Mouse (Mus musculus) heart, embryonic 14.5 days (tissue): ENCODE data around the gene Lrwd1. TPM values are rescaled to one million over a fixed set of nuclear protein-coding genes. Genes with fewer than 3 reads are reported as not detected.
A peak's percentile ranks its signal among the peaks of the same experiment; 100 is the strongest.

Experiments used
- ATAC-seq: fragments of 200-750 bp; cut with Nextera tagmentation; 2 replicates; pipeline ENCODE4 v1.8.0; 2017; ENCODE audit warnings: low read depth, moderate TSS enrichment; ENCODE audit not compliant: insufficient number of reproducible peaks, insufficient read depth, low FRiP score
- H3K27ac ChIP-seq, 2 experiments: fragments of 200-500 bp in 1 of 2; fragments of 300-500 bp in 1 of 2; sonication (generic) in 1 of 2; replicated peaks in 1 of 2; 2 replicates each; pipeline ENCODE4 v1.5.1; 2012 to 2014; ENCODE audit warnings: low read depth in 2 of 2, low read length in 2 of 2, control low read depth in 1 of 2, mild to moderate bottlenecking in 1 of 2, mixed read lengths in 1 of 2; ENCODE audit not compliant: control insufficient read depth in 1 of 2, insufficient read depth in 1 of 2
- H3K27me3 ChIP-seq: fragments of 300-500 bp; sonication (generic); 2 replicates; pipeline ENCODE4 v1.6.1; 2014; ENCODE audit warnings: mild to moderate bottlenecking, low read length, control low read depth; ENCODE audit not compliant: control insufficient read depth, insufficient read depth
- H3K36me3 ChIP-seq: fragments of 300-500 bp; sonication (generic); 2 replicates; pipeline ENCODE4 v1.6.1; 2014; ENCODE audit warnings: mild to moderate bottlenecking, control low read depth, low read length, mixed read lengths; ENCODE audit not compliant: control insufficient read depth, insufficient read depth
- H3K4me1 ChIP-seq, 2 experiments: fragments of 200-500 bp in 1 of 2; fragments of 300-500 bp in 1 of 2; sonication (generic) in 1 of 2; 2 replicates each; pipeline ENCODE4 v1.6.1; 2012 to 2014; ENCODE audit warnings: low read length in 2 of 2, control low read depth in 1 of 2, mixed read lengths in 1 of 2; ENCODE audit not compliant: control insufficient read depth in 2 of 2, insufficient read depth in 2 of 2
- H3K4me2 ChIP-seq: fragments of 300-500 bp; sonication (generic); 2 replicates; pipeline ENCODE4 v1.6.1; 2014; ENCODE audit warnings: mild to moderate bottlenecking, low read length
- H3K4me3 ChIP-seq, 2 experiments: fragments of 200-500 bp in 1 of 2; fragments of 300-500 bp in 1 of 2; sonication (generic) in 1 of 2; 2 replicates each; pipeline ENCODE4 v1.5.1; 2012 to 2014; ENCODE audit warnings: low read length in 2 of 2, mild to moderate bottlenecking in 2 of 2, control low read depth in 1 of 2, low read depth in 1 of 2, moderate library complexity in 1 of 2; ENCODE audit not compliant: control insufficient read depth in 1 of 2, insufficient read depth in 1 of 2
- H3K9ac ChIP-seq: fragments of 300-500 bp; sonication (generic); 2 replicates; pipeline ENCODE4 v1.6.1; 2014; ENCODE audit warnings: mild to moderate bottlenecking, low read length
- H3K9me3 ChIP-seq: fragments of 300-500 bp; sonication (generic); 2 replicates; pipeline ENCODE4 v1.6.1; 2016; ENCODE audit warnings: low read length, control low read depth; ENCODE audit not compliant: control insufficient read depth
- WGBS: fragments of 180-500 bp; shearing (Covaris S2); extraction: QIAGEN DNeasy Blood & Tissue Kit; methylation state at CpG from one replicate; pipeline ENCODE4 v1.1.7; 2014; 5-methylcytosine and 5-hydroxymethylcytosine counted together
- polyA plus RNA-seq: library from polyadenylated mRNA; unstranded; fragments of >200 nt; fragmentation: Nextera tagmentation; extraction: Ambion mirVana; gene quantifications from 2 replicates; pipeline ENCODE4 v1.2.1, GENCODE M21; 2014

Gene Lrwd1
- polyA plus RNA-seq, 1 experiment from 2014 or later = 16.9 TPM

- peaks cover 25% of the 10 kb centered on the region for H3K36me3 ChIP-seq
- H3K9ac ChIP-seq = no peak overlapping the region
- 57% methylated on average over 12 of the region's 12 CpGs for WGBS
- 0 out of 2 replicates have a peak, but pooled peaks cover 9% of the 10 kb centered on the region for H3K9me3 ChIP-seq
- no peak overlapping the region for H3K4me3 ChIP-seq
- no peaks in the 10 kb centered on the region for H3K4me1 ChIP-seq
- ATAC-seq = no peak
- no peaks in the 10 kb centered on the region for H3K27me3 ChIP-seq
- H3K4me2 ChIP-seq = no peak overlapping the region
- no peak overlapping the region for H3K27ac ChIP-seq
These were observed 8.9 kb upstream of the Lrwd1 start for GRCm38 (mm10) chr5:136144606-136145430.

DNA sequence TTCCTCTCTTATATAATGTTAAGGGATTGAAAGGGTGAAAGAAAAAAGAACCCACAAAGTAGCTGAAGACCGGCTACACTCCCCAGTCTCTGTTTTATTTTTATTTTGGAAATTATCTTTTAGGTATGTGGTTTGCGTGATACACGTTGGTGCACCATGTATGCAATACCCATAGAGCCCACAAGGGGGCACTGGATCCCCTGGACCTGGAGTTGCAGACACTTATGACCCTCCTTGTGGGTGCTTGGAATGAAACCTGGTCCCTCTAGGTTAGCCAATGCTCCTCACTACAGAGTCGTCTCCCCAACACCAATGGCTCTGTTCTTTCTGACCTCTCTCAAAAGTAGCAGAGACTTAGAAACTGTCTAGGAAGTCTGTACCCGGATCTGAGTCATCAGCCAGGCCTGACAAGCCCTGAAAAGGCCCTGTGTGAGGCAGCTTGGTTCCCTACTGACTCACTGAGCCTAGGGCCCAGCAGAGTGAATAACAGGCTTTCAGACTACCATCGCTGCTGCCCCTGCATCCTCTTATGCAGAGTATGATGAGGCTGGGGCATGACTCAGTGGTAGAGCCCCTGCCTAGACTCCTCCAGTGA lies 7.4 kb upstream of the Lrwd1 start:
- no peak for ATAC-seq

DNA sequence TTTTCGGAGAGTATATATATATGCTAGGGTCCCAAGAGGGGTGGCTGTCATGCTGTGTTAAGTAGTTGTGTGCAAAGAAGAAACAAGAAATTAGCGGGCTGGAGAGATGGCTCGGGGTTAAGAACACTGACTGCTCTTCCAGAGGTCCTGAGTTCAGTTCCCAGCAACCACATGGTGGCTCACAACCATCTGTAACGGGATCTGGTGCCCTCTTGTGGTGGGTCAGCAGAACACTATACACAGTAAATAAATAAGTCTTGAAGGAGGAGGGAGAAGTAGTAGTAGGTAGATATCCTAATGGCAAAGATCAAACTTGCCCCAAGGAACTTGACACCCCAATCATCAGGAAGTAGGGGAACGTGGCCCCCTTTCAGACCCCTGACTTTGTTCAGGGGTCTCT lies 6.9 kb upstream of the Lrwd1 start:
- Histone ChIP-seq H3K9ac (no peak overlapping the region), H3K27ac (no peak overlapping the region), H3K9me3 (0 out of 2 replicates have a peak, but pooled peaks cover 9% of the 10 kb centered on the region), H3K27me3 (no peaks in the 10 kb centered on the region), H3K36me3 (peaks cover 39% of the 10 kb centered on the region), H3K4me1 (no peaks in the 10 kb centered on the region), H3K4me2 (no peak overlapping the region), H3K4me3 (no peak overlapping the region)
- ATAC-seq = no peak
- WGBS = 86% methylated on average over 5 of the region's 5 CpGs

More for the DNA sequence above, 7.4 kb upstream of the Lrwd1 start:
- Histone ChIP-seq H3K36me3 (peaks cover 37% of the 10 kb centered on the region), H3K9me3 (0 out of 2 replicates have a peak, but pooled peaks cover 9% of the 10 kb centered on the region), H3K27me3 (no peaks in the 10 kb centered on the region), H3K4me1 (no peaks in the 10 kb centered on the region), H3K27ac (no peak overlapping the region), H3K4me2 (no peak overlapping the region), H3K4me3 (no peak overlapping the region), H3K9ac (no peak overlapping the region)
- WGBS = 83% methylated on average over 6 of the region's 6 CpGs

DNA sequence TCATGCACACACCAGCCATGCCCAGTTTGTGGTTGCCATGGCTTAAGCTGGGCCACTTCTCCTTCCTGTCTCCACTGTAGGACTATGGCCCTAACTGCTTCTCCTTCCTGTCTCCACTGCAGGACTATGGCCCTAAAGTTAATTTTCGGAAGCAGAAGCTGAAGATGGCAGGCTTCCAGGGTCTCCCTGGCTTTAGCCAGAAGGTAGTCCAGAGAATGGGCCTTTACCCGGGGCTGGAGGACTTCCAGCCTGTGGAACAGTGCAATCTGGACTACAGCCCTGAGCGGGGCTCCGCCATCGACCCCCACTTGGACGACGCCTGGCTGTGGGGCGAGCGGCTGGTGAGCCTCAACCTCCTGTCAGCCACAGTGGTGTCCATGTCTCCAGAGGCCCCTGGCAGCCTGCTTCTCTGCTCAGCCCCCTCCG lies 4.2 kb upstream of the Lrwd1 start:
- no peak overlapping the region for H3K4me3 ChIP-seq
- ATAC-seq = no peak
- WGBS = 92% methylated on average over 10 of the region's 10 CpGs
- H3K36me3 ChIP-seq = peaks cover 39% of the 10 kb centered on the region
- H3K4me1 ChIP-seq = peaks cover 5 to 10% of the 10 kb centered on the region in 2 experiments
- no peak overlapping the region for H3K9ac ChIP-seq
- H3K27ac ChIP-seq = no peak overlapping the region
- no peak overlapping the region for H3K4me2 ChIP-seq
- 0 out of 2 replicates have a peak, but pooled peaks cover 9% of the 10 kb centered on the region for H3K9me3 ChIP-seq
- no peaks in the 10 kb centered on the region for H3K27me3 ChIP-seq

DNA sequence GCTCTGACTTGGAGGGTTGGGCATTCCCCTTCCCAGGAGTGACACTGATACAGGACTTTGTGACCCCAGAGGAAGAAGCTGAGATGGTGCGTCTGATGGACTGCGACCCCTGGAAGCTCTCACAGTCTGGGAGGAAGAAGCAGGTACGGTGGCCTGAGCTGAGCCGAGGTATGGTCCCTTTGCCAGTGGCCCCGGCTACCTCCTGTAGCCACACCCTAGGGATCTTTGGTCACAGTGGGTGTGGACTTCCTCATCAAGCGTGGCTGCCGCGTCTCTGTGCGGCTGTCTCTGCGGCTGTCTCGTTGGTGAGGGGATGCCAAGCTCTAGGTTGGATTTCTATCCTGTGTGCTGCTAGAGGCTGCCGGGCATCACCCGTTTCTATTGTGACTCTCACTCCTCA lies 3.5 kb upstream of the Lrwd1 start:
- WGBS = 90% methylated on average over 13 of the region's 13 CpGs
- Histone ChIP-seq H3K9ac (no peak overlapping the region), H3K4me3 (no peak overlapping the region)

DNA sequence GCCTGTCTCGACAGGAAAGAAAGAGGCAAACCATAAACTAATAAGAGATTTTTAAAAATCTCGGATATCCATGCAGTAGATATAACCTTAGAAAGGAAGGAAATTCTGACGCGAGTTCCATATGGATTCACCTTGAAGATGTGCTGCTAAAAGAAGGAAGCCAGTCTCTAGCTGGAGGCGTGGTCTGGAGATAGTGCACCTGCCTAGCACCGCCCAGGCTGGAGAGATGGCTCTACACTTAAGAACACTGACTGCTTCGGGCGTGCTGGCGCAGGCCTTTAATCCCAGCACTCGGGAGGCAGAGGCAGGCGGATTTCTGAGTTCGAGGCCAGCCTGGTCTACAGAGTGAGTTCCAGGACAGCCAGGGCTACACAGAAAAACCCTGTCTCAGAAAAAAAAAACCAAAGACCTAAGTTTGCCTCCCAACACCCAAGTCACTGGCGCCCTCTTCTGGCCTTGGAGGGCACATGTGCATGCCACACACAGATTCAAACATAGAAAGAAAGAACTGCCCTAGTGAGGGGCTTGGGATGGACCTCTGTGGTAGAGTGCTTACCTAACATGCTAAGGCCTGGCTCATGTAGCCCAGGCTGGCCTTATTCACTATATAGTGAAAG lies 1.9 kb upstream of the Lrwd1 start:
- 0 out of 2 replicates have a peak, but pooled peaks cover 4% of the 10 kb centered on the region for H3K9me3 ChIP-seq
- ATAC-seq = no peak
- no peak overlapping the region for H3K27ac ChIP-seq
- no peak overlapping the region for H3K9ac ChIP-seq
- peaks cover 46% of the 10 kb centered on the region for H3K36me3 ChIP-seq
- no peak overlapping the region for H3K4me2 ChIP-seq
- H3K4me1 ChIP-seq = peaks cover 6 to 14% of the 10 kb centered on the region in 2 experiments
- 75% methylated on average over 13 of the region's 13 CpGs for WGBS
- H3K4me3 ChIP-seq = no peak overlapping the region
- H3K27me3 ChIP-seq = no peaks in the 10 kb centered on the region

More for the DNA sequence above, 3.5 kb upstream of the Lrwd1 start:
- no peak overlapping the region for H3K27ac ChIP-seq
- no peaks in the 10 kb centered on the region for H3K27me3 ChIP-seq
- H3K9me3 ChIP-seq = 0 out of 2 replicates have a peak, but pooled peaks cover 9% of the 10 kb centered on the region
- no peak for ATAC-seq
- peaks cover 6 to 14% of the 10 kb centered on the region in 2 experiments for H3K4me1 ChIP-seq
- peaks cover 39% of the 10 kb centered on the region for H3K36me3 ChIP-seq
- H3K4me2 ChIP-seq = no peak overlapping the region

GRCm38 (mm10) chr5:136136292-136136990 lies 567 bp upstream of the Lrwd1 start:
- WGBS = 3% methylated on average over 20 of the region's 20 CpGs
- peak overlapping the region; percentile 88 for H3K9ac ChIP-seq
- no peaks in the 10 kb centered on the region for H3K9me3 ChIP-seq
- peak overlapping the region; percentile 78 for H3K4me2 ChIP-seq
- H3K4me1 ChIP-seq = peaks cover 6 to 14% of the 10 kb centered on the region in 2 experiments
- peak overlapping the region; percentile 14 to 64; a peak in 2 of 4 replicates for H3K27ac ChIP-seq
- ATAC-seq = no peak
- peaks cover 49% of the 10 kb centered on the region for H3K36me3 ChIP-seq
- no peaks in the 10 kb centered on the region for H3K27me3 ChIP-seq
- H3K4me3 ChIP-seq = peak overlapping the region; percentile 82 to 85
